Mouse (Mus musculus): ENCODE data around the gene Lmnb2.

Gene Lmnb2

GRCm38 (mm10) chr10:80928586-80929298 is 10.7 kb upstream of the Lmnb2 start:
- peak; percentile 96 for DNase-seq

- no peak for DNase-seq
Observed at GRCm38 (mm10) chr10:80925472-80925871, 7.4 kb upstream of the Lmnb2 start.

GRCm38 (mm10) chr10:80921923-80922322 is 3.9 kb upstream of the Lmnb2 start:
- peak; percentile 70 for DNase-seq

GRCm38 (mm10) chr10:80917336-80917778 is 688 bp downstream of the Lmnb2 start:
- peak; percentile 40 for DNase-seq

GRCm38 (mm10) chr10:80915736-80916135 is 2.3 kb downstream of the Lmnb2 start:
- DNase-seq: no peak

GRCm38 (mm10) chr10:80915260-80915659 is 2.8 kb downstream of the Lmnb2 start:
- DNase-seq: no peak

GRCm38 (mm10) chr10:80914253-80914656 is 3.8 kb downstream of the Lmnb2 start:
- peak; percentile 12 for DNase-seq

- DNase-seq: no peak
Observed at GRCm38 (mm10) chr10:80913364-80914011, 4.6 kb downstream of the Lmnb2 start.

- DNase-seq: no peak
Observed at GRCm38 (mm10) chr10:80911891-80912290, 6.2 kb downstream of the Lmnb2 start.

- no peak for DNase-seq
Observed at GRCm38 (mm10) chr10:80911354-80911753, 6.7 kb downstream of the Lmnb2 start.

GRCm38 (mm10) chr10:80909375-80910162 is 8.5 kb downstream of the Lmnb2 start:
- no peak for DNase-seq

- no peak for DNase-seq
Observed at GRCm38 (mm10) chr10:80904709-80905108, 13.3 kb downstream of the Lmnb2 start.

- peak; percentile 19 for DNase-seq
Observed at GRCm38 (mm10) chr10:80904004-80904693, 13.9 kb downstream of the Lmnb2 start.

GRCm38 (mm10) chr10:80903282-80903681 is 14.8 kb downstream of the Lmnb2 start:
- no peak for DNase-seq

GRCm38 (mm10) chr10:80902273-80902940 is 15.6 kb downstream of the Lmnb2 start:
- no peak for DNase-seq

GRCm38 (mm10) chr10:80901409-80902272 is 16.4 kb downstream of the Lmnb2 start:
- DNase-seq: no peak

GRCm38 (mm10) chr10:80900318-80901247 is 17.5 kb downstream of the Lmnb2 start, which contains the start of gene Timm13:
Gene Timm13 (minus strand): TSS chr10:80900969.
- peak; percentile 100 for DNase-seq

- no peak for DNase-seq
Observed at GRCm38 (mm10) chr10:80899591-80900317, 18.3 kb downstream of the Lmnb2 start.

- DNase-seq: no peak
Observed at GRCm38 (mm10) chr10:80899074-80899473, 19.0 kb downstream of the Lmnb2 start.

Measured in lung, postnatal 36 days (tissue).